Mouse (Mus musculus): ENCODE measurements around the gene Usp6nl.

DNA sequence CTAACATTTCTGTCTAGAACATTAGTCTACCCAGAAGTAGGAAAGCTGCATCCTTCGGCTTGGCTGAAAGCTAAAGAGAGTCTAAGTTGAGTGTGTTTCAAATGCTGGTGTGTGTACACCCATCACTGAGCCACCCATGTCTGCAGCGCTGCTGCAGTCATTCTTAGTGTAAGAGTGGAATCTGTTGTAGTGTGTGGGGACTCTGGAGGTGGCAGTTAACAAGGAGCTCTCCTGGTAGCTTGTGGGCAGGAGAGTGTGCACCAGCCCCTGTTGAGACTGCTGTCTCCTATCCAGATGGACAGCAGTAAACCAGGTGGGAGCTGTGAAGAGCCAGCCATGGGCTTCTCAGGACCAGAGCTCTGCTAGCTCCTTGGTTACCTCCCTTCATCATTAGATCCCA is 18.0 kb downstream of the Usp6nl start:
- TF ChIP-seq EP300 (optimal IDR thresholded peaks at IDR 0.05) (no peak), CTCF (IDR thresholded peaks at IDR 0.05; ENCODE audit: low read depth) (no peak)

All from stomach, postnatal 0 days (tissue).